Mouse (Mus musculus): Measurements from ENCODE around the gene Rhof.

DNA sequence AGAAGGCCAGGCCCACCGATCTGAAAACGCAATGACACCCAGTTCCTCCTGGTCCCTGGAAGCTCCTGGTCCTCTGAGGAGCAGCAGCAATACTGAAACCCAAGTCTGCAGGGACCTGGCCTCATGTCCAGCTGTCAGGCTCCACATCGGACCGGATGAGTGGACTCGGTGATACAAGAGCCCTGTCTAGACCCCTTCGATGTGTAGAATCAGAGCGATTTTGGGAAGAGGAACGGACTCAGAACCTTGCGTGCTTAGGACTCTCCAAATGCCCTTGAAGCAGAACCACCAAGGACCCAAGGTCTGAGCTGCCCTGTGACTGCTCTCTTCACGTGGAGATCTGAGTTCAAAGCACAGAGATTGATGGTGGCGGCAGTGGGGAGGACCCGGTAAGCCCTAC lies 64.4 kb downstream of the Rhof start, which contains the start of gene Tmem120b:
- TF ChIP-seq CTCF (IDR thresholded peaks at IDR 0.05; ENCODE audit: borderline replicate concordance, extremely low read depth, insufficient read depth, insufficient read length) (no peak), POLR2A (IDR thresholded peaks at IDR 0.05; ENCODE audit: borderline replicate concordance, extremely low read depth, insufficient read depth, insufficient read length, poor library complexity, severe bottlenecking) (no peak)

Measured in brain, embryonic 14.5 days (tissue).